Mouse (Mus musculus) brain, adult 2 months (tissue): Measurements from ENCODE around the gene Slc1a1.

Experiments
- DNase-seq: peaks from one replicate; pipeline ENCODE4 v3.0.0; 2011; ENCODE audit warnings: low read depth, low spot score

Gene Slc1a1

DNA sequence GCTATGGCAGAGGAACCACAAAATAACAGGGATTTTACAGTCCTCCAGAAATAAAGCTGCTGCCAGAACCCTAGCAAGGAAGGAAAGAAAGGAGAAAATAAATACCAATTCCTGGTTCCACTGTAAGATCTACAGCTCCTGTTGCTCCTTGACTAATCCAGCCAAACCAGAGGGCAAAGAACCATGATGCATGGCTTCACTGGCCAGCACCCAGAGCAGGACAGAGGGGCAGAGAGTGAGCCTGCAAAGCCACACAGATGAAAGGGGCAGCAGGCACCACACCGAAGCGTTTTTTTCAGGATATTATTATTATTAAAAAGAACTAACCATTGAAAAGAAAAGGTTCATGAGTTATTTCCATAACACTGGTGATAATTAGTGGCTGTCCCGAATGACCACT is 17.2 kb downstream of the Slc1a1 start:
- DNase-seq = no peak

DNA sequence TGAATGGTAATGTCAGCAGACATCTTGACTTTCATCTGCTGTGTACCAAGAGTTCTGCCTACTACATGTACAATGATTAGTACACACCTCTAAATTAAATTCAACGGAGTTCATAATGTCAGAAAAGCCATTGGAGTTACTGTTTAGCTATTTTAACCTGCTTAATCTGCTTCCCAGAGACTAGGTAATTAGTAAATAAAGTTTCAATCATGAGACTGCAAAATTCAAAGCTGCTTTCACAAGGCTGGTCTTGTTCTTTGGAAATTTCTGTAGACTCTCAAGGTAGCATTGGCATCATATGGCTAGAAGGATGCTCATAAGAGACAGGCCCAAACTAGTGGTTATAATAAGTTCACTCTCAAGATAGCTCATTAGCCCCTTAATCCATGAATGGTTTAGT is 20.0 kb downstream of the Slc1a1 start:
- DNase-seq = no peak

DNA sequence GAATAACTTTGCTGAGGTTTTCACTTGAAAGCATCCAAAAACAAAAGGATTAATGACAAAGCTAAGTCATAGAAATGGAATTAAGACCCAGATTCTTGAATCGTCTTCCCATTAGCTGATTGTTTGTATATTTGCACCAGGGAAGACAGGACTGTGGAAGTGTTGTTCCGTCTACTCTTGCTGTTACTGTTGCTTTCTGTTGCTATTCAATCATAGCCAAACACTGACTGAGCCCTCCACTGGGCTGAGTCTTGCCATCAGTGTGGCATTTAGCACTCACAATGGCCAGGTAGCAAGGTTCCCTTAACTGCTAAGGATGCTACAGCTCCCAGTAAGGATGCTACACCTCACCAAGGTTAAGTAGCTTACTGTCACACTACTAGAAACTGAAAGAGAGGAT is 25.4 kb downstream of the Slc1a1 start:
- no peak for DNase-seq

DNA sequence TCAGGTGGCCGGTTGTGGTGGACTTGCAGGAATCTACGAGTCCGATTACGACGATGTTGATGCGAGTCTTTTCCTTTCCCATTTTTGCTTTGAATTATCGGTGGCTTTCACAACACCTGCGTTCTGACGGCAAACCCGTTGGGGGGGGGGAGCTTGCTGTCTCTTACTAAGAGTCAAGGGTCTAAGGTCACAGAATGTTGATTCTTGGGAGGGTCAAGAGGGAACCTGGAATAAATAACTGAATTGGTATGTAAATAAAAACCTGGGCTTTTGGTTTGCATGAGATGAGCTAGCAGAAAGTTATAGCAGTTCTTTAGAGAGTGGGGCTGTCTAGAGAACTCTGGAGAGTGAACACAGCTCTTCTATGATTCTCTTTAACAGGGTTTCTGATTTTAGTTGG is 28.8 kb downstream of the Slc1a1 start:
- DNase-seq = no peak

DNA sequence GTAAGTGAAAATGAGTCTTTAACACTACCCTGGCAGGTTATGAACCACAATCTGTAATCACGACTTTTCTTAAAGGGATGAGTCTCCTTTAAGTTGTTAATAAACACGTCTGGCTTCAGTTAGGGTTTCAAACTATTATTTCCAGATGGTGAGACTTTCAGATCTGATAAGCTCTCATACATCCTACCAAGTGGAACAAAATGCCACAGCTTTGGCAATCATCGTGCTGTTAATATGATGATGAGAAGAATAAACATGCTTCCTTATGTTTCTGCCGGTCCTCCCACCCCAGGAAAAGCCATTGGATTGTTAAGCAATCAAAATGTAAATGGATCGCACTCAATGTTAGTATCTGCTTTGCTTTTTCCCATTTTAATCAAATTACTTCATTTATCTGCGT is 30.1 kb downstream of the Slc1a1 start:
- DNase-seq = peak; percentile 43

DNA sequence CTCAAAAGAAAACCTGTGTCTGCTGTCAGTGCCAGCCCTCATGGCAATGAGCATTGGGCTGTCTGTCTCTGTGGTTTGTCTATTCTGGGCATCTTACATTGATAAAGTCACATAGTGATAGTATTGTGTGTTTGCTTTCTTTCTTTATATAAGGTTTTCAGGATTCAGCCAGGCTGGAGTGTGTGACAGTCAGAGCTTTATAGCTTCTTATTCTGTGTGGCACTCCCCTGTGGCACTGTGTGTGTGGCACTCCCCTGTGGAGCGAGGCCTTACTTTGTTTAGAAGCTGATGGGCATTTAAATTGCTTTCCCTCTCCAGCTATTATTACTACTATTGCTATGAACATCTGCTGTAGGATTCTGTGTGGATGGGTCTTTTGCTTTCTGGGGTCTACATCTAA is 30.7 kb downstream of the Slc1a1 start:
- DNase-seq = no peak

DNA sequence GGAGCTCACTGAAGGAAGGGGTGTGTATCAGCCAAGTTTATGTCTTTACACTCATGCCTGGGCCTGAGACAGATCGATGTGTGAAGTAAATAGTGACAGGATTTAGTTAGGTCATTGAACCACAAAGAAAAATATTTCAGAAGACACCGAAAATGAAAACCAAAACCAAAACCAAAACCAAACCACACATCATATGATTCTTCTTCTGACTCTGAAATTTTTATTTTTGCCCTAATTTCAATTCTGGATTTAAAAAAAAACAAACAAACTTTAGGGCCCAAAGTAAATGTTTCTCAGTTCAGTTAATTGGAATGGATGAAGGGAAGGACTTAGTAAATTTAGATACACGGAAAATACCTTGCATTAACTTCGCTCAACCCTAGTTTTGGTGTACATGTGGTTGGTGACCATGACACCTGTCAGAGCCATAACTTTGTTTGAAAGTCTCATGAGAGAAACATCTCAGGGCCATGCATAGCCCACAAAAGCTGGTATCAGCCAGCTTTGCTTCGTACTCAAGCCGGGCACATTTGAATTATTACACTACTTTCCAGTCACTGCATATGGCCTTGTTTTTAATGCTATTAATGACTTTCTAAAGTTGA is 34.5 kb downstream of the Slc1a1 start:
- DNase-seq = no peak

DNA sequence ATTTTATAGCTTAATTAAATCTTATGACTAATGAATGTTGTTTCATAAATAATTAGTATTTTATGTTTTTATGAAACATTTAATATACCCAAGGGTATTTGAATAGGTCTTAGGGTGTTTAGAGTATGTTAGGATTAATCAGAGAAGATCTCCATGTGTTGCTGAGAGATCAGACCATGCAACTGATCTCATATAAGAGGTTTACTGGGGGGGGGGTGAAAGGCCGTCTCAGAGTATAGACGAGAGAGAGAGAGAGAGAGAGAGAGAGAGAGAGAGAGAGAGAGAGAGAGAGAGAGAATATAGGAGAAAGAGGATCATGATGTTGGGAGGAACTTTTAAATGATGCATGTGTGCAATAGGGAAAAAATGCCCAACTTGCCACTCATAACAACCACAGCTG is 35.5 kb downstream of the Slc1a1 start:
- no peak for DNase-seq

DNA sequence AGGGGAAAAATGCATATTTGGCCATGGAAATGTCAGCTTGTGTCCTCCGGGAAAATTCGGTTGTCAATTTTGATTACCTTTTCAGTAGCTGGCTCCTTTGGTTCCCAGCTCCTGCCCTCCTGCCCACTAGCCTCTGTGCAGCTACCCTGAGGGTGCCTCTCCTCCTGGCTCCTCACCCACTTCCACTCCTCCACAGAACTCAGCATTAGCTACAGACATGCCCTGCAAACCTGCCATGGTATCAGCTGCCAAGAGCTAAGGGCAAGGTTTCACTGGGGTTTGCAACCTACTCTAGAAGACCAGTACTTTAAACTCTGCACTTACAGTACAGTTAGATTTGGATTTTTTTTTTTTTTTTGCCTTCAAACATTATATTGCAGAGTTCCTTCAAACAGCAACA is 44.6 kb downstream of the Slc1a1 start:
- DNase-seq = no peak

DNA sequence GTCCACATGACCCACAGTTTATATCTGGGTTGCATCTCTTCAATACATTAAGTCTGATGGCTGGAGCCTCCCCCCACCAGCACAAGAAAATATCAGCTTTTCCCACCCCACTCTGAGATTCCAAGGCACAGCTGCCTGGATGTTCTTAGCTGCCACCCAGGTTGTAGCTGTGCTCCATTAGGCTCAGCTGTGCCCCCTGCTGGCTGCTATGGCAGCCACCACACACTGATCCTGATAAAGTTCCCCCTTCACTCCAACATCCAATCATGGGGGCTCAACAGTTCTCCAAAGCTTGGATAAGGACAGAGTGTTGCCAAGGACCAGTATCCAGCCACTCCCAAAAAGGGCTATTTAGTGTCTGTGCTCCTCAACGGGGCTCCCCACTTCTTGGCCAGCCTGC is 48.3 kb downstream of the Slc1a1 start:
- DNase-seq = peak; percentile 57

DNA sequence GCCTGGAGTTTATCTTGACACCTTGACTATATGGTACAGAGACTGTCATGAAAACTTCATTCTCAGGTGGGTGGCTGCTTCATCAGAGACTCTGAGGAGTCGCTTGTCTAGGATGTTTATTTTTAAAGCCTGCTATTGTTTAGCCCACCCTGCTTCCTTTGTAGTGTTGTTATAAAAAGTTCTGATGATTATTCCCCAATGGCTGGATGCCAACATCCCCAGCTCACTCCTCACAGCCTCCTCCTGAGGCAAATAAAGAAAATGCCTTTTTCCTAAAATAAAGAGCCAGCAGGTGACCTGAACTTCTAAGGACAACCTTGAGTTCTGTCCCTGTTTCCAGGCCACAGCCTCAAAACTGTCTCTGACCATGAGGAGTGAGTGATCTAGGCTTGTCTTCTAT is 53.6 kb downstream of the Slc1a1 start:
- DNase-seq = peak; percentile 49

DNA sequence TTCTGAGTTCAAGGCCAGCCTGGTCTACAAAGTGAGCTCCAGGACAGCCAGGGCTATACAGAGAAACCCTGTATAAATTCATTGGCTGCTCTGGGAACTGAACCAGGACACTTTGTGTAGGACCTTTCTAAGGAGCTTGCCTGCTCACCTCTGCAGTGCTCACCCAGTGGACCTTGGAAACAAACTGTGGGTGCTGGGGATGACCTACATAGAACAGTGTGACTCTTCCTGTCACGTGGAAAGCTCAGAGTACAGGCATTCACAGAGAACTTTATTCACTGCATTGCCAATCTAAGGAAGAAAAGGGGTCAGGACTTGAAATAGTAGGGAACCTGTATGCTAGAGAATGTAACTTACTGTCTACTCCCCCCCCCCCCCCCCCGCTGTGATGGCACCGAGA is 54.4 kb downstream of the Slc1a1 start:
- no peak for DNase-seq

DNA sequence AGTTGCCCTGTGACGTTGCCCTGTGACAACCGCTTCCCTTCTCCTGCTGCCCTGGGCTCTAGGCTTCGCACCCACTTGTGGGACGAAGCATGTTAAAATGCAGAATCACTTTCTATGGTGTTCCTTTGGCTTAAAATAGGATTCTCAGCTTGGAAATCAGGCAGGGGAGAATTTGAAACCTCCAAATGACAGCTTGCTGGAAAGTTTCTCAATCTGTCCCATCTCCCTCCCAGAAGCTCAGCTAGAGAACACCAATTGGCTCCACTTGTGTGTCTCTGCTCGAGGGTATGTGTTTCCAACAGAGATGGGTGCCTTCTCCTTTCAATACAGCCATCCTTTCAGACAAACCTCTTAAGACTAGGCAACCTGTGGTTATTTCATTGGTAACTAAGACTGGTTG is 56.4 kb downstream of the Slc1a1 start:
- DNase-seq = peak; percentile 65

DNA sequence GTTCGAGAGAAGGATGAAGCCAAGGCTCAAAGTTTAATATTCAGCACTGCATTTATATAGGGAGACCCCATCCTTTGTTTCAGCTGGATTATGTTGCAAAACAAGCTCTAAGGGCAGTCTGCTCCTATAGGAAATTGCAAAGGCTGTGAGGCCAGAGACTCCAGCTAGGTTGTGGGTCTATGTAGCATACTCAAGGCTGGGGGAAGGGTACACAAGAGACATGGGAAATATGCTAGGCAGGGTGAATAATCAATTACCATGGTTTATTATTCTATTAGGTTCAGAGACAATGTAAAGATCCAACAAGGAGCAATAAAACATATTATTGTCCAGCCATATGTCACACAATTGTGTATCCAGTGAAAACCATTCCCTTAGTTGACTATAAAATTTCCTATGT is 57.0 kb downstream of the Slc1a1 start:
- no peak for DNase-seq

DNA sequence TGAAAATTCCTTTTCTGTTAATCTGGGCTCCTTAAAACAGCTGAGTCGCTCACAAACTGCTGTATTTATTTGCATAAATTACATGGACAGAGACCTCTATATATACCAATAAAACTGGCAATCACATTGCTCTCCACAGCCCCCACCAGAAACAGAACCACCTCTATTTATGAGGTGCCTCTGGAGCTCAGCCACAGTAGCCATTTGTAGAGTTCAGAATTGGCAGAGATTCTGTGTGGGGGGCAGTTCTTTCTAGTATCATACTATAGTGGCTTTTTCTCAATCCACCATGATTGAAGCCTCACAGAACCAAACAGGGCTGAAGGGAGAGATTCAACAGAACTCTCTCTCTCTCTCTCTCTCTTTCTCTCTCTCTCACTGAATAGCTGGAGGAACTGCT is 61.8 kb downstream of the Slc1a1 start:
- DNase-seq = peak; percentile 62

DNA sequence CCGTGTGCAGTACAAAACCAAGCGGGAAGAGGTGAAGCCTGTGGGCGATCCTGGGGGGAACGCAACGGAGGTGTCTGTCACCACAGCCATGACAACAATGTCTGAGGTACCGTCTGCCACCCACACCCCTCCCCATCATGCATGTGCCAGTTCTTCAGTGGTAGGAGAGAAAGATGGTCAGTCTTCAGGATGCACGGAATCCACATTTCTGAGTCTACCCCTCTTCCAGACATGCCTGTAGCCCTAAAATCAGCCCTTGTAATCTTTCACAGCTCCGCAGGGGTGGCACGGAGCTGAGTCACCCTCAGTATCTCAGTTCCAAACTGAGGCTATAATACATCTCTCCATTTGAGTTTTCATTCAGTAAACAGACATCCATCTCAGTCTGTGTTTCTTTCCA is 62.6 kb downstream of the Slc1a1 start:
- DNase-seq = peak; percentile 72

DNA sequence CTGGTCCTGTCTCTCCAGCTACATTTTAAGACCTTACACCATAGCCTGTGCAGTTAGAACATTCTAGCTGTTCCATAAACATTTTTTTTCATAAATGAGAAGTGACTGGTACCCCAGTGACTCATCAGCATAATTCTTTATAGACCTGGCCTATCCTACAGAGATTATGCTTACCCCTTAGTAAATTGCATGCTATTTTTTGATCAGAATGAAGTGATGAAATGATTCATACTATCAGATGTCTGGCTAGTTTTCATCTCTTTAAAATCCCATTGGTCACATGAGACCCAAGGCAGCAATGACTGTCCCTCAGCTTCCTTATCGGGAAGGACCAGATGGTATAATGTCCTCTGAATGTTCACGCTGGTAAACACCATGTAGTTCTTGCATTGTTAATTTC is 65.9 kb downstream of the Slc1a1 start:
- DNase-seq = peak; percentile 57

DNA sequence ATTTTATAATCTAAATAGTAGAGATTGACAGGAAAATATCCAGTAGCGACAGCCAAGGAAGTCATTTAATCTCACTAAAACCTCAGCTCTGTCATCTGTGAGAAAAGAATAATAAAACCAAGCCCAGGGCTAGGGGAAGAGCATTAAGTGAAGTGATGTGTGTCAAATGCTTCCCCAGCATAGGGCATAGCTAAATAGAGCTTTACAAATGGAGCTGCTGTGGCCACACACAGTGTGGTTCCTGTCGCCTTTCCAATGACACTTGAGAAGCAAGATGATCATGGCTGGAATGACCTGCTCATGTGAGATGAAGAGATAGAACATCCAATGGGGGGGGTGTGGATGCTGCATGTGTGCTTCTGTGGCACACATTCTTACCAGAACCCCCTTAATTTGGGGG is 67.3 kb downstream of the Slc1a1 start:
- no peak for DNase-seq

DNA sequence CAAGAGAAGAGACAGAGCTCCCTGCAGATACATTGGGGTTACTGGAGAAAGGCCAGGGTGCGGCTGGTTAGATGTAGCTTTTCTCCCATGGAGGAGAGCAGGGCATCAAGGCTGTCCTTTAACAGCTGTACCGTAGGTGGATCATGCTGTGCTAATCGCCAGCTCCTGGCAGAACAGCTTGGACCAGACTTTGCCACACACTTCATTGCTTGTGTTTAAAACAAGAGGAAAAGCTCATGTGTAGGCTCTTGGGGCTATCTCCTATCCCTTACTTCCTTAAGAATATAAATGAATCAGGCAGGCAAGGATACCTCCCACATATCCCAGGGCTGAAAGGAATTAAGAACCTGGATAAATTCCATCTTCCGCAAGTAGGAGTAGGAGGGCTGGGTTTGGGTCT is 68.0 kb downstream of the Slc1a1 start:
- DNase-seq = peak; percentile 86

DNA sequence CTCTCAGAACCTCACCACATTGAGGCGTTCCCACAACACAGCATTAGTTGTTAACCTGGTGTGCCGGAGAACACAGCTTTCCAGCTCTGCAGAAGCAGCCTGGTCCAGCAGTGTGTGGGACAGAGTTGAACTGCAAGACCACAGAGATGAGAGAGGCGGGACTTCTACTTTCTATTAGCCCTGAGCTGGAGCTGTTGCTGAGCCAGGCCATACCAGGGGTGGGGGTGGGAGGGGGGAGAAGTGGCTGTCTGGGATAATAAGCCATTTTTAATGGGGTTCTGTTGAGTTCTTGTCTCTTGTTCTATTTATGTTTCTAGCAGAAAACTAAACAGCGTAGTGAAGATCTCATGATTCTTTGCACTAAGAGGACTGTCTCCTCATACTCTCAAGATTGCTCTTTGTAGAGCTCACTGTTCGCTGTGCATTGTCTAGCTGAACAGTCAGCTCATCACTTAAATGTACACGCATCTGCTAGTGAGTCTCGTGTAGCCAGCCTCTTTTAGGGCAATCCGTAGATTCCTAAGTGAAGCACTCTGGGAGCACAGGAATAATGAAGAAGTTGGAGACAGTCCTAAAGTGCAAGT is 68.8 kb downstream of the Slc1a1 start:
- DNase-seq = no peak

DNA sequence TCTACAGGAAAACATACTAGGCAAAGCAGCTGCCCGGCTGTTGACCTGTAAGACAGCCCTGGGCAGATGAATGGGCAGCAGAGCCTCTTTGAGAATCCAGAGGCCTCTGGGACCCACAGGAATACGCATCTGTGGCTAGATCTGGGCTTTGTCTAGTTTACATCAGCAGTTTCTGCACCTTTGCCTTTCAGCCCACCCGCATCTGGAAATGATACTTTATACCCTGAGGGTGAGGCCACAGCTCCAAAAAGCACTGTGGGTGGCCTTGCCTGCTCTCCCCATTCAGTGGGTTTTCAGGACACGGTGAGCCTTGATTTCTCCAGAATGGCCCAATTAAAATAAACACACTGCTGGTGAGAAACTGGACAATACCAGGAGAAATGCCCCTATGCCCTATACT is 73.3 kb downstream of the Slc1a1 start:
- DNase-seq = no peak

DNA sequence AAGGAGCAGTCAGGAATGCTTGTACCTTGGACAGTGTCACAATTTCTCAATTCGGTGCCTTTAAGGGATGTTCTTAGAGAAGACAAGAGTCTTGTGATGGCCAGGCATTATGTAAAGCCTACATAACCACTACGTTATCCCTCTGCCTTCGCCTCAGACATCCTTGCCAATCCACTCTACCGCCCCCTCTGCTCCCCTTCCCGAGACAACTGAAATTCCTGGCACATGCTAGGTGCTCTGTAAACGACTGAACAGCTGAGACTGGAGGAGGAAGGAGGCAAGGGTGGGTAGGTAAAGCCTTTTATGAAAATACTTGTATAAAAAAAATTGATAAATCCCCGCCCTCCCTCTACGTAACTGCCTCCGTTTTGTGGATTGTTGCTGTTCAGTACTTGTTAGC is 73.8 kb downstream of the Slc1a1 start:
- DNase-seq = peak; percentile 80

DNA sequence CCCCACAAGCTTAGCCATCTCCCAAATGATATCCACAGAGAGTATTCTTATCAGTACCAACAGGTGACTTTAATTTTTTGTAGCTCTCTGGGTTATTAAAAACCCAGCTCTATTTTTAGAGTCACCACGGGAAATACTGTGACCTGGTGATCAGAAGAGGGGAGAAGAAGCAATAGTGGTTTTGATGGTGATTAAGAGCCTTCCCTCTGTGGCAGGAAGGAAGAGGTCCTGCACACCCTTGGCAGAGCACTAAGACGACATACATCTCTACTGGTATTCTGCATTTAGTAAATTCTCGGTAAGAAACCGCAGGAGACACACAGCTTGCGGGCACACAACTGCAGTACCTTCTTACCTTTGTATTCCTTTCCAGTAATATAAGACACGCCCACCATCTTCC is 79.7 kb downstream of the Slc1a1 start:
- no peak for DNase-seq

DNA sequence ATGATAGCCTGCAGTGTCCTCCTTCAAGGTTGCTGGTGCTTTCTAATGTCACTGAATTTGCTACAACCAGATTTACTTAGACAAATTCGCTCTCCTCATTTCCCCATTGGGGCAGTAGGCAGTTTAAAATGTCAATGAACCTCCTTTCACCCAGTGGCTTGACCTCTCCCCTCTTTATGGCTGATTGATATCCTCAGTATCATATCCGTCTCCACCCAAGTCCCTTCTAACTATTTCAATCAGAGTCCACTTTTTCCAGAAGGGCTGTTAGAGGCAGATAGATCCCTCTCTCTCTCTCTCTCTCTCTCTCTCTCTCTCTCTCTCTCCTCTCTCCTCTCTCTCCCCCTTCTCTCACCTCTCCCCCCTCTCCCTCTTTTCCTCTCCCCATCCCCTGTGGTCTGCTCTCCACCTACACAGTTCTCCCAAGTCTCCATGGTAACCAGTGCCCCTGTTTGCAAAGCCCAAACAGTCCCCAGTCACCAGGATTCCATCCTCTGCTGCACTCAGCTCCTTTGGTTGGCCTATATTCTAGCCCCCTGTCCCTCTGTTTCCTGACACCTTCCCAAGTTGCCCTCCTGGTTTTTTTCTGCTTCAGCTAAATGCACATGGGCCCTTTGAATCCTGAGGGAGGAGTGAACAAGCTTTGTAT is 80.9 kb downstream of the Slc1a1 start:
- DNase-seq = no peak
